Mouse (Mus musculus) liver, embryonic 14.5 days (tissue): ENCODE measurements at regions not wholly inside any gene's neighbourhood (a gene's known extent, or its start where the extent isn't known, plus 50 kb on each side); places are given as distances from the start of the nearest gene placed in this dataset.

ENCODE experiments used
- ATAC-seq: fragments of 200-750 bp; cut with Nextera tagmentation; 2 replicates; pipeline ENCODE4 v1.8.0; 2017; ENCODE audit warnings: moderate number of reproducible peaks, mild to moderate bottlenecking, moderate library complexity; ENCODE audit not compliant: insufficient read depth
- DNase-seq, 3 experiments: peaks; one replicate each; pipeline ENCODE4 v3.0.0-alpha.2; 2012 to 2013; ENCODE audit warnings: low read depth in 3 of 3, low spot score in 3 of 3
- H3K27ac ChIP-seq: fragments of 300-500 bp; sonication (generic); 2 replicates; pipeline ENCODE4 v1.5.1; 2014; ENCODE audit warnings: moderate library complexity, mild to moderate bottlenecking, control low read depth, inconsistent platforms
- H3K27me3 ChIP-seq: fragments of 300-500 bp; sonication (generic); 2 replicates; pipeline ENCODE4 v1.6.1; 2014; ENCODE audit warnings: mild to moderate bottlenecking, low read length, moderate library complexity; ENCODE audit not compliant: control insufficient read depth, insufficient read depth
- H3K36me3 ChIP-seq: fragments of 300-500 bp; sonication (generic); replicated peaks from 2 replicates; pipeline ENCODE4 v1.6.1; 2014; ENCODE audit warnings: low read depth; ENCODE audit not compliant: control insufficient read depth, insufficient read depth
- H3K4me1 ChIP-seq, 2 experiments: fragments of 200-500 bp in 1 of 2; fragments of 300-500 bp in 1 of 2; sonication (generic) in 1 of 2; replicated peaks; 2 replicates each; pipeline ENCODE4 v1.6.1; 2012 to 2014; ENCODE audit warnings: antibody characterized with exemption in 1 of 2, inconsistent platforms in 1 of 2, low read length in 1 of 2; ENCODE audit not compliant: control insufficient read depth in 2 of 2, insufficient read depth in 2 of 2
- H3K4me2 ChIP-seq: fragments of 300-500 bp; sonication (generic); 2 replicates; pipeline ENCODE4 v1.6.1; 2014; ENCODE audit warnings: low read depth, mild to moderate bottlenecking, control low read depth, moderate library complexity
- H3K4me3 ChIP-seq, 2 experiments: fragments of 200-500 bp in 1 of 2; fragments of 300-500 bp in 1 of 2; sonication (generic) in 1 of 2; 2 replicates each; pipeline ENCODE4 v1.5.1; 2012 to 2014; ENCODE audit warnings: low read depth in 2 of 2, low read length in 2 of 2, mild to moderate bottlenecking in 2 of 2, control low read depth in 1 of 2, inconsistent platforms in 1 of 2, moderate library complexity in 1 of 2; ENCODE audit not compliant: insufficient read depth in 1 of 2
- H3K9ac ChIP-seq: fragments of 300-500 bp; sonication (generic); replicated peaks from 2 replicates; pipeline ENCODE4 v1.6.1; 2014; ENCODE audit warnings: mild to moderate bottlenecking, control low read depth, moderate library complexity
- H3K9me3 ChIP-seq: fragments of 300-500 bp; sonication (generic); 2 replicates; pipeline ENCODE4 v1.6.1; 2016; ENCODE audit warnings: low read length, mixed read lengths; ENCODE audit not compliant: control insufficient read depth
- CTCF ChIP-seq: IDR thresholded peaks from 2 replicates; pipeline ENCODE4 v1.5.1; 2016; ENCODE audit warnings: antibody characterized with exemption, low read depth, control low read depth
- EP300 ChIP-seq: IDR thresholded peaks from 2 replicates; pipeline ENCODE4 v1.6.1; 2016; ENCODE audit warnings: antibody characterized with exemption, low read depth
- WGBS: fragments of 180-500 bp; shearing (Covaris S2); extraction: QIAGEN DNeasy Blood & Tissue Kit; methylation state at CpG from one replicate; pipeline ENCODE4 v1.1.7; 2014; ENCODE audit not compliant: insufficient replicate concordance; 5-methylcytosine and 5-hydroxymethylcytosine counted together

GRCm38 (mm10) chr13:53535781-53536425 lies 63.0 kb upstream of the Msx2 start:
- Histone ChIP-seq H3K36me3 (no peaks in the 10 kb centered on the region), H3K9ac (no peak overlapping the region), H3K9me3 (no peaks in the 10 kb centered on the region), H3K4me1 (no peaks in the 10 kb centered on the region), H3K27me3 (no peaks in the 10 kb centered on the region), H3K4me2 (no peak overlapping the region), H3K27ac (no peak overlapping the region), H3K4me3 (no peak overlapping the region)
- ATAC-seq (no peak), DNase-seq (no peak)
- 68% methylated on average over 10 of the region's 10 CpGs for WGBS
- TF ChIP-seq EP300 (no peak), CTCF (no peak)

DNA sequence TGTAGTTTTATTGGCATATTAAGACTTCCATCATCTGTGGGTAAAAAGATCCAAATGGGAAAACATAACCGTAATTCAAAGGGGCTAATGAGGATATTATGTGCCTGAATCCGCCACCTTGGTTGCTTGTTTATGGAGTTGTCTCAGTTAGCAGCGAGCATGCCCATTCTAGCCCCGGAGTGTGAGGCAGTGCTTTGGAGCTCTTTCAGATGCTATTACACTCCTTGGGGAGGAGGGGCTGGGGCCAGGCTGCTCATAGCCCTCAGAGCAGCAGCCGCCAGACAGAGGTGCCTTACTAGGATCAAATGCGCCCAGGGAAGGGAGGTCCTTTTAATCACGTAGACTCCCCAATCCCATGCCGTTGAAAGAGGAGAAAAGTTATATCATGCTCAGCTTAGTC lies 60.9 kb upstream of the Msx2 start:
- H3K27ac ChIP-seq = no peak overlapping the region
- no peak for ATAC-seq
- DNase-seq = no peak
- no peaks in the 10 kb centered on the region for H3K27me3 ChIP-seq
- H3K9me3 ChIP-seq = no peaks in the 10 kb centered on the region
- TF ChIP-seq CTCF = no peak
- no peak for TF ChIP-seq EP300
- 44% methylated on average over 8 of the region's 8 CpGs for WGBS
- H3K4me1 ChIP-seq = no peaks in the 10 kb centered on the region
- H3K9ac ChIP-seq = no peak overlapping the region
- H3K4me2 ChIP-seq = no peak overlapping the region
- no peak overlapping the region for H3K4me3 ChIP-seq
- no peaks in the 10 kb centered on the region for H3K36me3 ChIP-seq

- Histone ChIP-seq H3K36me3 (no peaks in the 10 kb centered on the region), H3K4me1 (no peaks in the 10 kb centered on the region), H3K4me3 (no peak overlapping the region), H3K4me2 (no peak overlapping the region), H3K9ac (no peak overlapping the region), H3K27me3 (no peaks in the 10 kb centered on the region), H3K9me3 (no peaks in the 10 kb centered on the region), H3K27ac (no peak overlapping the region)
- ATAC-seq (no peak), DNase-seq (no peak)
- TF ChIP-seq EP300 = no peak
- TF ChIP-seq CTCF = no peak
- 56% methylated on average over 9 of the region's 9 CpGs for WGBS
Observed at GRCm38 (mm10) chr13:53526880-53527279, 54.0 kb upstream of the Msx2 start.

- Histone ChIP-seq H3K4me1 (no peaks in the 10 kb centered on the region), H3K4me2 (no peak overlapping the region), H3K9ac (no peak overlapping the region), H3K36me3 (no peaks in the 10 kb centered on the region), H3K27ac (no peak overlapping the region), H3K27me3 (no peaks in the 10 kb centered on the region), H3K4me3 (no peak overlapping the region), H3K9me3 (no peaks in the 10 kb centered on the region)
- WGBS = 31% methylated on average over 5 of the region's 5 CpGs
- no peak for ATAC-seq
- DNase-seq = no peak
- TF ChIP-seq CTCF (no peak), EP300 (no peak)
Observed at GRCm38 (mm10) chr13:53522807-53523206, 49.9 kb upstream of the Msx2 start.
